Mouse (Mus musculus): ENCODE results near the gene Flrt1. TPM values are rescaled to one million over a fixed set of nuclear protein-coding genes. Genes with fewer than 3 reads are reported as not detected.

Gene Flrt1
- polyA plus RNA-seq, 1 experiment: not detected

DNA sequence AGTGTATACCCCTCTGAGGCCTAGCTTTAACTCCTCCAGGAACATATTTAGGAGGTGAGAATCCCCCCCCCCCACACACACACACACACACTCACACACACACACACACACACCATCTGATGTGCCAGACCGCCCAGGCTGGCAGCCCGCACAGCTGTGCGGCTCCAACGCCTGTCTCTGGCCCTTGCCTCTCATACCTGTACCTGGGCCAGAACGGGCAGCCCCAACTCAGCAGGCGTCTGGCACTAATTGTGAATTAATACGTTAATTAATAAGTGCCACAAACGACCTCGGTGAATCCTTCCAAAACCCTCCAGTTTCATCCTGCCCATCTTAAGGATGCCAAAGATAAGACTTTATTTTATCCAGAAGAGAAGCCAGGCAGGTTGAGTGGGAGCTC, 27.9 kb upstream of the Flrt1 start:
- H3K4me3 ChIP-seq (ENCODE audit: insufficient read depth, low read length): no peak overlapping the region
- TF ChIP-seq CTCF (IDR thresholded peaks at IDR 0.05; ENCODE audit: low read depth, low read length) (no peak), POLR2A (IDR thresholded peaks at IDR 0.05; ENCODE audit: borderline replicate concordance, low read depth, low read length) (no peak)
- H3K4me1 ChIP-seq (ENCODE audit: control insufficient read depth, insufficient read depth, low read length): peaks cover 4% of the 10 kb centered on the region; the same call in 1 of the 2 replicates
- H3K27ac ChIP-seq (ENCODE audit: insufficient read depth, low read depth, low read length): no peak overlapping the region

DNA sequence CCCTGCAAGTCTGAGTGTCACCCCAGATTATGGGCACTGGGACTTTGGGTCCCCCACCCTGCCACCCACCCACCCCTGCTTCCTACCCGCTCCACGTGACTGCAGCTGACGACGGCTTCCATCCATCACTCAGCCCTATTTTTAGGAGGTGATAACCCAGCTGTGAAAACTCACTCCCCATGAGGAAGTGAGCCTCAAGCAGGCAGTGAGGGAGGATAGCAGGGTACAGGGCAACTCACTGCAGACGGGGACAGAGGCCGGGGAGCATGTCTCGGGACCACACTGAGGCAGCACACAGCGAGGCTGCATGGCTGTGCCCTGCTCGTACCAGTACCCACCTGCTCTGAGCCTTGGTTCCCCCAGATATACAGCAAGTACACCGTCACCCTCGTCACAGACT, 24.8 kb upstream of the Flrt1 start:
- Histone ChIP-seq H3K27ac (ENCODE audit: insufficient read depth, low read depth, low read length) (no peak overlapping the region), H3K4me3 (ENCODE audit: insufficient read depth, low read length) (no peak overlapping the region), H3K4me1 (ENCODE audit: control insufficient read depth, insufficient read depth, low read length) (peaks cover 4% of the 10 kb centered on the region; the same call in 1 of the 2 replicates)
- TF ChIP-seq POLR2A (IDR thresholded peaks at IDR 0.05; ENCODE audit: borderline replicate concordance, low read depth, low read length) (no peak), CTCF (IDR thresholded peaks at IDR 0.05; ENCODE audit: low read depth, low read length) (no peak)

DNA sequence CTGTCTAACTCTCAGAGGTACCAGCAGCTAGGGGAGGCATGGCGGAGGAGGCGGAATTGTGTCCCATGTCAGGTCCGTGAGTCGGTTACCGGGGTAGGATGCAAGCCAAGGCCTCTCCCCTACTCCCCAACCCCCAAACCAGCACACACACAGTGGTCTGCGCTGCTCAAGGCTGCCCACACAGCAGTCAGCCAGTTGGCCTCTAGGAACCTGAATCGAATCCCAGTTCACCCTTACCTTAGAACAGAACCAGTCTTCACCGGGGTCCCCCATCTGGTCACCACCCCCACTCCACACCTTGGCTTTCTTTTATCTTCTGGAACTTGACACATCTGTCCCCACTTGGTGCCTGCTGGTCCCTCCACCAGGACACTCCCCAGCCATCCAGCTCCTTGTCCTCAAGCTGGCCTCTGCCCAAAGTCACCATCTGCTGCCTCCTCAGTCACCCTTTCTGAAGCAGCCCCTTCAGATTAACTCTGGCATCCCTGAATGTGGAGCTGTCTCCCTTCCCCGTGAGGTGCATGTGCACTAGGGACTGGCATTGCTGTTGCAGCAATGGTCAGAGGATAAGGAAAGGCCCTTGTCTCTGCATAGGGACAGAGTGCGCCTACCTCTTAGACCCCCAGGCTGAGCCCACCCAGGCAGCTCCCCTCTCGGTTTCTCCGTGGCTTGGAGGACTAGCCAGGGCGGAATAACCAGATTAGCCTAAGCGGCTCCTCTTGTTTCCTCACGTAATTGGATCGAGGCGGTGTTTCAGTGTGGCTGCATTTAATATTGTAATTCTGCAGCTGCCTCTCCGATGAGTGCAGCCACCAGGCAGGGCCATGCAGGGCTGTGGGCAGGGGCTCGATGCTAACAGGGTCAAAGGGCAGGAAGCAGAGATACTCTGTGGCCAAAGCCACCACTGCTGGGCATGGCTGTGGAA, 23.3 kb upstream of the Flrt1 start:
- Histone ChIP-seq H3K4me3 (ENCODE audit: insufficient read depth, low read length) (no peak overlapping the region), H3K4me1 (ENCODE audit: control insufficient read depth, insufficient read depth, low read length) (peaks cover 4% of the 10 kb centered on the region; the same call in 1 of the 2 replicates), H3K27ac (ENCODE audit: insufficient read depth, low read depth, low read length) (no peak overlapping the region)
- no peak for TF ChIP-seq POLR2A (IDR thresholded peaks at IDR 0.05; ENCODE audit: borderline replicate concordance, low read depth, low read length)
- TF ChIP-seq CTCF (IDR thresholded peaks at IDR 0.05; ENCODE audit: low read depth, low read length): no peak

DNA sequence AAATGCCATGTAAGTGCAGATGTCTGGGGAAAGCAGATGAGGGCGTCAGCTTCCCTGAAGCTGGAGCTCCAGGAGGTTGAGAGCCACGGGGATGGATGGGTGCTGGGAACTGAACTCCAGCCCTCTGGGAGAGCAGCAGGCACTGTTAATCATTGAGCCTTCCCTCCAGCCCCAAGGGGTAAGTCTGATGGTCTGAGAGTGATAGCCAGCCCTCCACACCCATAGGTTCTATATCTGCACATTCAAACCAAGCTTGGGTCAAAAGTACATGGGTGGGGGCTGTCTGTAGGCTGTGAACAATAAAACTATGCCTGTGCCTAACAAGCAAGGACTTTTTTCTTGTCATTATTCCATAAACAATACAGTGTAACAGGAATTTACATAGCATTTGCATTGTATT, 21.4 kb upstream of the Flrt1 start:
- Histone ChIP-seq H3K27ac (ENCODE audit: insufficient read depth, low read depth, low read length) (no peak overlapping the region), H3K4me1 (ENCODE audit: control insufficient read depth, insufficient read depth, low read length) (peaks cover 6% of the 10 kb centered on the region), H3K4me3 (ENCODE audit: insufficient read depth, low read length) (no peak overlapping the region)
- TF ChIP-seq CTCF (IDR thresholded peaks at IDR 0.05; ENCODE audit: low read depth, low read length) (no peak), POLR2A (IDR thresholded peaks at IDR 0.05; ENCODE audit: borderline replicate concordance, low read depth, low read length) (no peak)

GRCm38 (mm10) chr19:7126209-7126608, 20.7 kb upstream of the Flrt1 start:
- peaks cover 6% of the 10 kb centered on the region for H3K4me1 ChIP-seq (ENCODE audit: control insufficient read depth, insufficient read depth, low read length)
- H3K4me3 ChIP-seq (ENCODE audit: insufficient read depth, low read length): no peak overlapping the region
- H3K27ac ChIP-seq (ENCODE audit: insufficient read depth, low read depth, low read length): no peak overlapping the region
- TF ChIP-seq CTCF (IDR thresholded peaks at IDR 0.05; ENCODE audit: low read depth, low read length): no peak
- no peak for TF ChIP-seq POLR2A (IDR thresholded peaks at IDR 0.05; ENCODE audit: borderline replicate concordance, low read depth, low read length)

- Histone ChIP-seq H3K4me1 (ENCODE audit: control insufficient read depth, insufficient read depth, low read length) (peaks cover 6% of the 10 kb centered on the region), H3K27ac (ENCODE audit: insufficient read depth, low read depth, low read length) (no peak overlapping the region), H3K4me3 (ENCODE audit: insufficient read depth, low read length) (no peak overlapping the region)
- TF ChIP-seq POLR2A (IDR thresholded peaks at IDR 0.05; ENCODE audit: borderline replicate concordance, low read depth, low read length) (no peak), CTCF (IDR thresholded peaks at IDR 0.05; ENCODE audit: low read depth, low read length) (no peak)
Measured at GRCm38 (mm10) chr19:7125526-7126156, 20.1 kb upstream of the Flrt1 start.

DNA sequence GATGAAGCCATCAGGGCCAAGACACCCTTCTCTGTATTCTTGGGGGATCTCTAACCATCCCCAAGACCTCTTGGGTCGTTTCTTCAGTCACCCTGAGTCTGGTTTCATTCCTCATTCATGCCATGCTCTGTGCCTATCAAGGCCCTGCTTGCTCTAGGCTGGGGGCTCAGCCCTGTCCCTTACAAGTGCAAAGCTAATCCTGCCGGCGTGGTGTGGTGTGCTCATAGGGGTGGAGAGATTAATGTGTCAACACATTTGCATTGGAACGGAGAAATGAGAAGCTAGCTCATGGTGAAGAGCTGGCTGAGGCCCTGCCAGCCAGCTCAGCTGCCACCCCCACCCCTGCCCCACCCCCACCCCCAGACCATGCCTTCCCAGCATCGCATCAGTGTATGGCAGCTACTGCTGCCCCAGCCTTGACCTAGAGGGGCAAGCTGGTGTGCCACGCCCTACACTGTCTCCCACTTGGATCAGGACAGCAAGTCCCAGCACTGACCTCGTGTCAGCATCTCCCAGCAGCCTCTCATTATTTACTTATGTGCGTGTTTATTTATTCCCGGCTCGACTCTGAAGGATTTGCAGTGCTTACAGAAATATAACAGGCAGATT, 17.3 kb upstream of the Flrt1 start:
- no peak overlapping the region for H3K4me3 ChIP-seq (ENCODE audit: insufficient read depth, low read length)
- H3K27ac ChIP-seq (ENCODE audit: insufficient read depth, low read depth, low read length): no peak overlapping the region
- TF ChIP-seq CTCF (IDR thresholded peaks at IDR 0.05; ENCODE audit: low read depth, low read length) (no peak), POLR2A (IDR thresholded peaks at IDR 0.05; ENCODE audit: borderline replicate concordance, low read depth, low read length) (no peak)
- peaks cover 2% of the 10 kb centered on the region; the same call in 1 of the 2 replicates for H3K4me1 ChIP-seq (ENCODE audit: control insufficient read depth, insufficient read depth, low read length)

- no peak for TF ChIP-seq POLR2A (IDR thresholded peaks at IDR 0.05; ENCODE audit: borderline replicate concordance, low read depth, low read length)
- no peak for TF ChIP-seq CTCF (IDR thresholded peaks at IDR 0.05; ENCODE audit: low read depth, low read length)
Measured at GRCm38 (mm10) chr19:7122277-7122676, 16.7 kb upstream of the Flrt1 start.

GRCm38 (mm10) chr19:7121252-7121651, 15.7 kb upstream of the Flrt1 start:
- no peak overlapping the region for H3K4me3 ChIP-seq (ENCODE audit: insufficient read depth, low read length)
- peaks cover 5% of the 10 kb centered on the region for H3K4me1 ChIP-seq (ENCODE audit: control insufficient read depth, insufficient read depth, low read length)
- no peak overlapping the region for H3K27ac ChIP-seq (ENCODE audit: insufficient read depth, low read depth, low read length)
- TF ChIP-seq CTCF (IDR thresholded peaks at IDR 0.05; ENCODE audit: low read depth, low read length) (no peak), POLR2A (IDR thresholded peaks at IDR 0.05; ENCODE audit: borderline replicate concordance, low read depth, low read length) (no peak)

More at GRCm38 (mm10) chr19:7122277-7122676, 16.7 kb upstream of the Flrt1 start:
- Histone ChIP-seq H3K4me3 (ENCODE audit: insufficient read depth, low read length) (no peak overlapping the region), H3K27ac (ENCODE audit: insufficient read depth, low read depth, low read length) (no peak overlapping the region), H3K4me1 (ENCODE audit: control insufficient read depth, insufficient read depth, low read length) (peaks cover 4% of the 10 kb centered on the region; the same call in 1 of the 2 replicates)

Data from bone marrow macrophage, adult 2 months (primary cell).